Mouse (Mus musculus) ES-E14 (cell line): ENCODE measurements around the gene Arfip1. TPM values are rescaled to one million over a fixed set of nuclear protein-coding genes. Genes with fewer than 3 reads are reported as not detected.

Experiments
- DNase-seq: peaks from one replicate; pipeline ENCODE4 v3.0.0-alpha.2; 2013; ENCODE audit warnings: low read depth, low spot score
- H3K27ac ChIP-seq: 2 replicates; pipeline ENCODE4 v1.5.1; 2012; ENCODE audit warnings: low read depth, mild to moderate bottlenecking, low read length, moderate library complexity, mixed read lengths; ENCODE audit not compliant: poor library complexity, insufficient read depth, severe bottlenecking
- H3K36me3 ChIP-seq: 2 replicates; pipeline ENCODE4 v1.6.1; 2012; ENCODE audit warnings: mild to moderate bottlenecking, low read length, moderate library complexity, mixed read lengths; ENCODE audit not compliant: control insufficient read depth, poor library complexity, insufficient read depth, severe bottlenecking
- H3K4me1 ChIP-seq, 2 experiments: fragments of 150-350 bp in 1 of 2; sonication (generic) in 1 of 2; 2 replicates each; pipeline ENCODE4 v1.6.1; 2012; ENCODE audit warnings: low read length in 2 of 2, mild to moderate bottlenecking in 1 of 2, mixed read lengths in 1 of 2; ENCODE audit not compliant: control insufficient read depth in 2 of 2, insufficient read depth in 2 of 2, poor library complexity in 1 of 2
- H3K4me3 ChIP-seq, 2 experiments: fragments of 150-350 bp in 1 of 2; sonication (generic) in 1 of 2; 2 replicates each; pipeline ENCODE4 v1.5.1; 2012; ENCODE audit warnings: low read length in 2 of 2, low read depth in 1 of 2, mild to moderate bottlenecking in 1 of 2, mixed read lengths in 1 of 2; ENCODE audit not compliant: insufficient read depth in 1 of 2, poor library complexity in 1 of 2, severe bottlenecking in 1 of 2
- H3K9ac ChIP-seq: 2 replicates; pipeline ENCODE4 v1.6.1; 2012; ENCODE audit warnings: low read depth, mild to moderate bottlenecking, low read length, mixed read lengths; ENCODE audit not compliant: poor library complexity, insufficient read depth, severe bottlenecking
- H3K9me3 ChIP-seq: fragments of 150-350 bp; sonication (generic); 2 replicates; pipeline ENCODE4 v1.6.1; 2012; ENCODE audit warnings: low read depth, mild to moderate bottlenecking, low read length; ENCODE audit not compliant: control insufficient read depth, insufficient read depth
- CHD2 ChIP-seq: IDR thresholded peaks from 2 replicates; pipeline ENCODE4 v1.6.1; 2014; ENCODE audit warnings: mild to moderate bottlenecking, low read depth, low read length, inconsistent platforms
- HCFC1 ChIP-seq: IDR thresholded peaks from 2 replicates; pipeline ENCODE4 v1.6.1; 2012; ENCODE audit warnings: low read length, inconsistent platforms, borderline replicate concordance; ENCODE audit not compliant: insufficient read depth
- MAFK ChIP-seq: IDR thresholded peaks from 2 replicates; pipeline ENCODE4 v1.6.1; 2014; ENCODE audit warnings: mild to moderate bottlenecking, low read depth, low read length, inconsistent platforms; ENCODE audit not compliant: insufficient read depth
- ZC3H11A ChIP-seq: IDR thresholded peaks from 2 replicates; pipeline ENCODE4 v1.6.1; 2012; ENCODE audit warnings: low read depth, mild to moderate bottlenecking, inconsistent platforms, low read length, borderline replicate concordance
- ZNF384 ChIP-seq: IDR thresholded peaks from 2 replicates; pipeline ENCODE4 v1.6.1; 2012; ENCODE audit warnings: low read depth, low read length, inconsistent platforms
- in situ Hi-C, 2 experiments: fragments of 600-800 bp; cut with MboI; formaldehyde crosslinking; loops; one replicate each; pipeline ENCODE4 v1.15.1; 2025; ENCODE audit warnings: low sequenced_read_pairs in 2 of 2, inconsistent platforms in 1 of 2; ENCODE audit not compliant: unreplicated experiment in 2 of 2
- total RNA-seq: library from RNA; depleted of rRNA; stranded (reverse); fragments of 300-350 nt; gene quantifications from 2 replicates; pipeline ENCODE4 v1.2.3, GENCODE M21; 2012

The Arfip1 gene
- total RNA-seq, 1 experiment = 17.4 TPM

GRCm38 (mm10) chr3:84505193-84505592 is 77.2 kb downstream of the Arfip1 start:
- no peak overlapping the region for H3K9ac ChIP-seq
- peaks cover 0 to 3% of the 10 kb centered on the region in 2 experiments; a peak in 1 of 4 replicates for H3K4me1 ChIP-seq
- no peak overlapping the region for H3K4me3 ChIP-seq
- DNase-seq = no peak
- H3K36me3 ChIP-seq = 0 out of 2 replicates have a peak, but pooled peaks cover 1% of the 10 kb centered on the region
- H3K9me3 ChIP-seq = no peaks in the 10 kb centered on the region
- no peak for TF ChIP-seq ZNF384
- no peak for TF ChIP-seq MAFK
- TF ChIP-seq CHD2 = no peak
- no peak for TF ChIP-seq ZC3H11A
- no peak for TF ChIP-seq HCFC1
- in situ Hi-C loops = no loop called here
- H3K27ac ChIP-seq = no peak overlapping the region

GRCm38 (mm10) chr3:84504291-84504690 is 78.1 kb downstream of the Arfip1 start:
- TF ChIP-seq ZNF384 (no peak), CHD2 (no peak), MAFK (no peak), HCFC1 (no peak), ZC3H11A (no peak)
- DNase-seq = no peak
- Histone ChIP-seq H3K9ac (no peak overlapping the region), H3K9me3 (no peaks in the 10 kb centered on the region), H3K4me1 (peaks cover 0 to 3% of the 10 kb centered on the region in 2 experiments; a peak in 1 of 4 replicates), H3K36me3 (0 out of 2 replicates have a peak, but pooled peaks cover 1% of the 10 kb centered on the region), H3K27ac (no peak overlapping the region), H3K4me3 (no peak overlapping the region)
- in situ Hi-C loops = no loop called here

GRCm38 (mm10) chr3:84502101-84502500 is 80.3 kb downstream of the Arfip1 start:
- Histone ChIP-seq H3K9me3 (no peaks in the 10 kb centered on the region), H3K4me3 (no peak overlapping the region), H3K4me1 (peaks cover 0 to 2% of the 10 kb centered on the region in 2 experiments; a peak in 1 of 4 replicates), H3K36me3 (peaks cover 3% of the 10 kb centered on the region; the same call in 1 of the 2 replicates), H3K27ac (no peak overlapping the region), H3K9ac (no peak overlapping the region)
- in situ Hi-C loops = no loop called here
- no peak for DNase-seq
- TF ChIP-seq ZC3H11A = no peak
- no peak for TF ChIP-seq MAFK
- no peak for TF ChIP-seq HCFC1
- TF ChIP-seq ZNF384 = no peak
- TF ChIP-seq CHD2 = no peak

GRCm38 (mm10) chr3:84500491-84500890 is 81.9 kb downstream of the Arfip1 start:
- Histone ChIP-seq H3K27ac (no peak overlapping the region), H3K4me1 (peaks cover 0 to 2% of the 10 kb centered on the region in 2 experiments; a peak in 1 of 4 replicates), H3K4me3 (no peak overlapping the region), H3K9me3 (no peaks in the 10 kb centered on the region), H3K36me3 (peaks cover 2% of the 10 kb centered on the region; the same call in 1 of the 2 replicates), H3K9ac (no peak overlapping the region)
- no peak for DNase-seq
- in situ Hi-C loops = no loop called here
- TF ChIP-seq HCFC1 (no peak), MAFK (no peak), CHD2 (no peak), ZNF384 (no peak), ZC3H11A (no peak)

- in situ Hi-C loops = no loop called here
Measured at GRCm38 (mm10) chr3:84497718-84498117, 84.7 kb downstream of the Arfip1 start.

More at GRCm38 (mm10) chr3:84497718-84498117, 84.7 kb downstream of the Arfip1 start:
- Histone ChIP-seq H3K9ac (no peak overlapping the region), H3K4me1 (peaks cover 0 to 2% of the 10 kb centered on the region in 2 experiments; a peak in 1 of 4 replicates), H3K36me3 (peaks cover 2% of the 10 kb centered on the region; the same call in 1 of the 2 replicates), H3K27ac (no peak overlapping the region), H3K9me3 (no peaks in the 10 kb centered on the region), H3K4me3 (no peak overlapping the region)
- TF ChIP-seq MAFK (no peak), HCFC1 (no peak), ZNF384 (no peak), CHD2 (no peak), ZC3H11A (no peak)
- DNase-seq = no peak
